Mouse (Mus musculus): Measurements from ENCODE around the gene Cst6. TPM values are rescaled to one million over a fixed set of nuclear protein-coding genes. Genes with fewer than 3 reads are reported as not detected.

The Cst6 gene
- polyA plus RNA-seq, 1 experiment from 2014 or later = not detected

- 66% methylated on average over 6 of the region's 6 CpGs for WGBS (ENCODE audit: insufficient replicate concordance)
- H3K9ac ChIP-seq = no peak overlapping the region
- H3K4me3 ChIP-seq = no peak overlapping the region
- no peak for ATAC-seq
- H3K4me2 ChIP-seq = no peak overlapping the region
- H3K4me1 ChIP-seq = peaks cover 10% of the 10 kb centered on the region
- H3K27ac ChIP-seq = no peak overlapping the region
- H3K36me3 ChIP-seq = no peaks in the 10 kb centered on the region
- H3K27me3 ChIP-seq (replicated peaks) = peaks cover 16% of the 10 kb centered on the region
- no peaks in the 10 kb centered on the region for H3K9me3 ChIP-seq (replicated peaks)
Measured at GRCm38 (mm10) chr19:5345297-5346131, 3.9 kb downstream of the Cst6 start.

- Histone ChIP-seq H3K27ac (no peak overlapping the region), H3K4me2 (no peak overlapping the region), H3K27me3 (replicated peaks) (0 out of 2 replicates have a peak, but pooled peaks cover 7% of the 10 kb centered on the region), H3K4me3 (no peak overlapping the region), H3K9ac (no peak overlapping the region), H3K4me1 (no peaks in the 10 kb centered on the region), H3K36me3 (no peaks in the 10 kb centered on the region), H3K9me3 (replicated peaks) (no peaks in the 10 kb centered on the region)
- ATAC-seq = no peak
- 72% methylated on average over 7 of the region's 7 CpGs for WGBS (ENCODE audit: insufficient replicate concordance)
Measured at GRCm38 (mm10) chr19:5341360-5341759, 8.0 kb downstream of the Cst6 start.

GRCm38 (mm10) chr19:5337975-5338374 lies 11.4 kb downstream of the Cst6 start:
- Histone ChIP-seq H3K27ac (no peak overlapping the region), H3K9me3 (replicated peaks) (no peaks in the 10 kb centered on the region), H3K4me1 (no peaks in the 10 kb centered on the region), H3K4me2 (no peak overlapping the region), H3K4me3 (no peak overlapping the region), H3K36me3 (no peaks in the 10 kb centered on the region), H3K27me3 (replicated peaks) (0 out of 2 replicates have a peak, but pooled peaks cover 4% of the 10 kb centered on the region), H3K9ac (no peak overlapping the region)
- ATAC-seq = no peak
- WGBS (ENCODE audit: insufficient replicate concordance) = 8% methylated on average over 5 of the region's 5 CpGs

GRCm38 (mm10) chr19:5335441-5335840 lies 13.9 kb downstream of the Cst6 start, which contains the start of gene Catsper1:
Catsper1 (plus strand) TSS chr19:5335741.
- no peaks in the 10 kb centered on the region for H3K27me3 ChIP-seq (replicated peaks)
- H3K4me3 ChIP-seq = no peak within 1 kb of the TSS
- H3K9ac ChIP-seq = no peak within 1 kb of the TSS
- H3K9me3 ChIP-seq (replicated peaks) = no peaks in the 10 kb centered on the region
- no peak within 1 kb of the TSS for H3K27ac ChIP-seq
- 71% methylated on average over 6 of the region's 6 CpGs for WGBS (ENCODE audit: insufficient replicate concordance)
- no peaks in the 10 kb centered on the region for H3K36me3 ChIP-seq
- H3K4me2 ChIP-seq = no peak within 1 kb of the TSS
- no peak for ATAC-seq
- H3K4me1 ChIP-seq = no peaks in the 10 kb centered on the region

GRCm38 (mm10) chr19:5334741-5335140 lies 14.6 kb downstream of the Cst6 start:
- no peaks in the 10 kb centered on the region for H3K9me3 ChIP-seq (replicated peaks)
- H3K27me3 ChIP-seq (replicated peaks) = no peaks in the 10 kb centered on the region
- WGBS (ENCODE audit: insufficient replicate concordance) = 60% methylated on average over 5 of the region's 5 CpGs
- no peak overlapping the region for H3K4me2 ChIP-seq
- no peak overlapping the region for H3K27ac ChIP-seq
- no peaks in the 10 kb centered on the region for H3K36me3 ChIP-seq
- H3K9ac ChIP-seq = no peak overlapping the region
- no peaks in the 10 kb centered on the region for H3K4me1 ChIP-seq
- no peak for ATAC-seq
- H3K4me3 ChIP-seq = no peak overlapping the region

GRCm38 (mm10) chr19:5327970-5328369 lies 21.4 kb downstream of the Cst6 start:
- peaks cover 4% of the 10 kb centered on the region; the same call in 1 of the 2 replicates for H3K27me3 ChIP-seq (replicated peaks)
- H3K27ac ChIP-seq = no peak overlapping the region
- no peak overlapping the region for H3K4me3 ChIP-seq
- ATAC-seq = no peak
- H3K36me3 ChIP-seq = no peaks in the 10 kb centered on the region
- H3K9ac ChIP-seq = no peak overlapping the region
- H3K4me2 ChIP-seq = no peak overlapping the region
- 60% methylated on average over 19 of the region's 19 CpGs for WGBS (ENCODE audit: insufficient replicate concordance)
- no peaks in the 10 kb centered on the region for H3K9me3 ChIP-seq (replicated peaks)
- no peaks in the 10 kb centered on the region for H3K4me1 ChIP-seq

- H3K4me2 ChIP-seq = no peak overlapping the region
- WGBS (ENCODE audit: insufficient replicate concordance) = 46% methylated on average over 17 of the region's 17 CpGs
- no peaks in the 10 kb centered on the region for H3K36me3 ChIP-seq
- no peaks in the 10 kb centered on the region for H3K9me3 ChIP-seq (replicated peaks)
- H3K4me3 ChIP-seq = no peak overlapping the region
- H3K4me1 ChIP-seq = no peaks in the 10 kb centered on the region
- ATAC-seq = no peak
- no peak overlapping the region for H3K9ac ChIP-seq
- no peak overlapping the region for H3K27ac ChIP-seq
- H3K27me3 ChIP-seq (replicated peaks) = peaks cover 4% of the 10 kb centered on the region; the same call in 1 of the 2 replicates
Measured at GRCm38 (mm10) chr19:5323801-5324200, 25.6 kb downstream of the Cst6 start.

GRCm38 (mm10) chr19:5313189-5313588 lies 36.2 kb downstream of the Cst6 start:
- 0 out of 2 replicates have a peak, but pooled peaks cover 12% of the 10 kb centered on the region for H3K9me3 ChIP-seq (replicated peaks)
- no peaks in the 10 kb centered on the region for H3K4me1 ChIP-seq
- no peak overlapping the region for H3K27ac ChIP-seq
- peaks cover 11% of the 10 kb centered on the region for H3K27me3 ChIP-seq (replicated peaks)
- no peak for ATAC-seq
- no peak overlapping the region for H3K9ac ChIP-seq
- WGBS (ENCODE audit: insufficient replicate concordance) = 75% methylated on average over 8 of the region's 8 CpGs
- H3K4me2 ChIP-seq = no peak overlapping the region
- no peaks in the 10 kb centered on the region for H3K36me3 ChIP-seq
- H3K4me3 ChIP-seq = no peak overlapping the region

- peaks cover 11% of the 10 kb centered on the region for H3K4me1 ChIP-seq
- H3K9ac ChIP-seq = no peak overlapping the region
- no peaks in the 10 kb centered on the region for H3K36me3 ChIP-seq
- H3K9me3 ChIP-seq (replicated peaks) = no peaks in the 10 kb centered on the region
- ATAC-seq = no peak
- H3K27ac ChIP-seq = no peak overlapping the region
- H3K27me3 ChIP-seq (replicated peaks) = peaks cover 38% of the 10 kb centered on the region
- no peak overlapping the region for H3K4me3 ChIP-seq
- no peak overlapping the region for H3K4me2 ChIP-seq
- 70% methylated on average over 7 of the region's 7 CpGs for WGBS (ENCODE audit: insufficient replicate concordance)
Measured at GRCm38 (mm10) chr19:5309025-5309424, 40.3 kb downstream of the Cst6 start.

- Histone ChIP-seq H3K9ac (peak overlapping the region; percentile 32; the same call in 1 of the 2 replicates), H3K4me2 (peak overlapping the region; percentile 63), H3K36me3 (no peaks in the 10 kb centered on the region)
Measured at GRCm38 (mm10) chr19:5306968-5307734, 42.2 kb downstream of the Cst6 start.

GRCm38 (mm10) chr19:5306279-5306678 lies 43.1 kb downstream of the Cst6 start:
- WGBS (ENCODE audit: insufficient replicate concordance) = 55% methylated on average over 6 of the region's 6 CpGs
- Histone ChIP-seq H3K9me3 (replicated peaks) (no peaks in the 10 kb centered on the region), H3K9ac (no peak overlapping the region), H3K27ac (no peak overlapping the region), H3K4me1 (peaks cover 11% of the 10 kb centered on the region), H3K4me2 (no peak overlapping the region), H3K4me3 (no peak overlapping the region), H3K36me3 (no peaks in the 10 kb centered on the region), H3K27me3 (replicated peaks) (peaks cover 42% of the 10 kb centered on the region)
- ATAC-seq = peak; percentile 27; the same call in 1 of the 2 replicates

More at GRCm38 (mm10) chr19:5306968-5307734, 42.2 kb downstream of the Cst6 start:
- Histone ChIP-seq H3K4me3 (peak overlapping the region; percentile 30), H3K27ac (no peak overlapping the region), H3K4me1 (peaks cover 11% of the 10 kb centered on the region), H3K27me3 (replicated peaks) (peaks cover 43% of the 10 kb centered on the region), H3K9me3 (replicated peaks) (no peaks in the 10 kb centered on the region)
- WGBS (ENCODE audit: insufficient replicate concordance) = 26% methylated on average over 98 of the region's 98 CpGs
- ATAC-seq = no peak

- Histone ChIP-seq H3K4me1 (peaks cover 16% of the 10 kb centered on the region), H3K4me2 (no peak overlapping the region), H3K4me3 (no peak overlapping the region), H3K27me3 (replicated peaks) (peaks cover 52% of the 10 kb centered on the region), H3K36me3 (no peaks in the 10 kb centered on the region), H3K9ac (no peak overlapping the region), H3K9me3 (replicated peaks) (no peaks in the 10 kb centered on the region), H3K27ac (no peak overlapping the region)
- WGBS (ENCODE audit: insufficient replicate concordance) = 7% methylated on average over 4 of the region's 4 CpGs
- no peak for ATAC-seq
Measured at GRCm38 (mm10) chr19:5302455-5302854, 46.9 kb downstream of the Cst6 start.

Data from liver, embryonic 12.5 days (tissue).